Mouse (Mus musculus): Measurements from ENCODE around the gene Mmp25.

DNA sequence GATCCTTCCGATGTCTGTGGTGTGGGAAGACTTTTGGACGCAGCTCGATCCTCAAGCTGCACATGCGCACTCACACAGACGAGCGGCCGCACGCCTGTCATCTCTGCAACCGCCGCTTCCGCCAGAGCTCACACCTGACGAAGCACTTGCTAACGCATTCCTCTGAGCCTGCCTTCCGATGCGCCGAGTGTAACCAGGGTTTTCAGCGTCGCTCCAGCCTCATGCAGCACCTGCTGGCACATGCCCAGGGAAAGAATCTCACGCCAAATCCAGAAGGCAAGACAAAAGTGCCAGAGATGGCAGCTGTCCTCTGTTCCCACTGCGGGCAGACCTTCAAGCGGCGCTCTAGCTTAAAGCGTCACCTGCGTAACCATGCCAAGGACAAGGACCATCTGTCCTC, 35.5 kb downstream of the Mmp25 start:
- TF ChIP-seq EP300 (optimal IDR thresholded peaks at IDR 0.05) (no peak), CTCF (IDR thresholded peaks at IDR 0.05; ENCODE audit: low read depth) (no peak)

Data from stomach, postnatal 0 days (tissue).